8 mouse cellular contexts compared by ENCODE assay signal in the genomic region with DNA sequence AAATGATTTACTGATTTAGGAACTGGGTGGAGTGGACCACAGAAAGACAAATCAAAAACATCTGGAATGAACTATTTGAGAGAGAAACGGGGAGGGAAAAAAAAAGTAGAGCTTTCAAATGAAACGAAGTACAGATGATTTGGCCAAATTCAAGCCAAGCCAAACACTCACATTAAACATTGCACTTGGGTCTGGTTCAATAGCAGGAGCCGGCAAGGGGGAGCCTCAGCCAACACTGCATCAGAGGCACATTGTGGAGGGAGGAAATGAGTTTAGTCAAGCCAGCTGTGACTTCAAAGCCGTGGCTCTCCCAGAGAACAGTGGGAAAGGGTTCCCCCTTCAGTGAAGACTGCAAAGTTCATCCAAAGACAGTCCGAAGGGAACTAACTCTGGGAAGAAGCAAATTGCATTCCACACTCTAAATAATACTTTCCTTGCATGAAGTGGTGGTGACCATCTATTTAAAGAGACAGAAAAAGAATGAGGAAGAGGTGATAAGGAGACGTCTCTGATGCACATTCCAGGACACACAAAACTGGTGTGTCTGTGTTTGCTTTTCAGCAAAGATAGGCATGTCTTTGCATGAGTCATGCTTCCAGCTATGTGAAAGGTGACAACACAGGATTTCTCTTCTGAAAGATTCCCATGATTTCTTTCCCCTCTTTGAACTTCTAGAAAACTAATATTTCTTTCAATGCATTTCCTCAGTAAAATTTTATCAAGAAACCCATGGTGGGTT.
DNase-seq lines count a peak whose midpoint lies in the region; ATAC-seq and TF ChIP-seq lines count a peak whose summit lies in the region.
"Had no signal": no experiment of that assay in that cellular context is flagged by ENCODE, and none has a peak within 500 bp of the region (broad histone marks: within the 10 kb centered on the region; RNA-seq: fewer than 3 reads in every experiment).

No protein-coding gene starts in this region.

- H3K4me1 ChIP-seq in hindbrain, postnatal 0 days (ENCODE audit: insufficient read depth, low read length) = no peaks in the 10 kb centered on the region
- peaks cover 17% of the 10 kb centered on the region for H3K4me1 ChIP-seq in limb, embryonic 10.5 days
- H3K4me1 ChIP-seq: neural tube, embryonic 12.5 days had no signal

- peak; percentile 61 for TF ChIP-seq CTCF in hindbrain, postnatal 0 days (IDR thresholded peaks at IDR 0.05; ENCODE audit: low read depth)

- ATAC-seq in hindbrain, postnatal 0 days = peak; percentile 62; the same call in 1 of the 2 replicates
- ATAC-seq in inflammation-experienced regulatory T-cells, adult 6 months = no peak

- peak; percentile 96 for DNase-seq in NIH3T3 (ENCODE audit: low read depth)
- DNase-seq in adrenal gland, postnatal 10 days = peak; percentile 59
- peak; percentile 71 for DNase-seq in gastrocnemius, adult 18-20 months (ENCODE audit: low spot score)
- peak; percentile 75 for DNase-seq in hindbrain, postnatal 0 days (ENCODE audit: low spot score)
- peak; percentile 76 for DNase-seq in limb, embryonic 10.5 days (ENCODE audit: low spot score)
- peak; percentile 60 to 73 for DNase-seq in right cerebral cortex, postnatal 10 days (ENCODE audit: low spot score in 2 of 2)

- H3K36me3 ChIP-seq in hindbrain, postnatal 0 days (ENCODE audit: insufficient read depth, low read length) = no peaks in the 10 kb centered on the region
- no peaks in the 10 kb centered on the region for H3K36me3 ChIP-seq in limb, embryonic 10.5 days
- H3K36me3 ChIP-seq: neural tube, embryonic 12.5 days had no signal

- H3K27ac ChIP-seq in hindbrain, postnatal 0 days = no peak overlapping the region
- H3K27ac ChIP-seq in limb, embryonic 10.5 days = no peak overlapping the region; the same call in 1 of the 2 replicates
- H3K27ac ChIP-seq: neural tube, embryonic 12.5 days had no signal

- H3K4me3 ChIP-seq in hindbrain, postnatal 0 days (ENCODE audit: low read length) = no peak overlapping the region
- H3K4me3 ChIP-seq in limb, embryonic 10.5 days = no peak overlapping the region
- H3K4me3 ChIP-seq: neural tube, embryonic 12.5 days had no signal

- H3K4me2 ChIP-seq in hindbrain, postnatal 0 days (ENCODE audit: low read depth, low read length) = no peak overlapping the region
- H3K4me2 ChIP-seq: neural tube, embryonic 12.5 days had no signal

- WGBS in hindbrain, postnatal 0 days = 27% methylated on average over 6 of the region's 6 CpGs
- WGBS in limb, embryonic 10.5 days = 12% methylated on average over 6 of the region's 6 CpGs

- no peaks in the 10 kb centered on the region for H3K27me3 ChIP-seq in hindbrain, postnatal 0 days (ENCODE audit: insufficient read depth, low read length)
- H3K27me3 ChIP-seq in limb, embryonic 10.5 days (ENCODE audit: low read depth, poor library complexity, severe bottlenecking) = no peaks in the 10 kb centered on the region
- H3K27me3 ChIP-seq: neural tube, embryonic 12.5 days had no signal

- no peak overlapping the region for H3K9ac ChIP-seq in hindbrain, postnatal 0 days (replicated peaks; ENCODE audit: low read length)
- H3K9ac ChIP-seq: neural tube, embryonic 12.5 days had no signal

- H3K9me3 ChIP-seq in hindbrain, postnatal 0 days (ENCODE audit: low read length) = no peaks in the 10 kb centered on the region
- no peaks in the 10 kb centered on the region for H3K9me3 ChIP-seq in limb, embryonic 10.5 days (replicated peaks)
- H3K9me3 ChIP-seq: neural tube, embryonic 12.5 days had no signal
